Mouse (Mus musculus) urinary bladder, postnatal 4 days (tissue): Measurements from ENCODE around the gene Btbd16.

Experiments used
- DNase-seq, 2 experiments: peaks; one replicate each; pipeline ENCODE4 v3.0.0; 2021 to 2022; ENCODE audit warnings: low spot score in 2 of 2

Btbd16 gene

GRCm38 (mm10) chr7:130773914-130774630, at the start of gene Btbd16:
Btbd16 (plus strand) TSS chr7:130774069.
- no peak for DNase-seq

- DNase-seq = no peak
Measured at GRCm38 (mm10) chr7:130726185-130726584, 47.7 kb upstream of the Btbd16 start.

- no peak for DNase-seq
Measured at GRCm38 (mm10) chr7:130726724-130727422, 47.0 kb upstream of the Btbd16 start.

GRCm38 (mm10) chr7:130727560-130727959, 46.3 kb upstream of the Btbd16 start:
- DNase-seq = no peak

GRCm38 (mm10) chr7:130731792-130732191, 42.1 kb upstream of the Btbd16 start:
- no peak for DNase-seq

- no peak for DNase-seq
Measured at GRCm38 (mm10) chr7:130732908-130733307, 41.0 kb upstream of the Btbd16 start.

GRCm38 (mm10) chr7:130733423-130733822, 40.4 kb upstream of the Btbd16 start:
- DNase-seq = no peak

- DNase-seq = no peak
Measured at GRCm38 (mm10) chr7:130734195-130734787, 39.6 kb upstream of the Btbd16 start.

- no peak for DNase-seq
Measured at GRCm38 (mm10) chr7:130741099-130741498, 32.8 kb upstream of the Btbd16 start.

GRCm38 (mm10) chr7:130743239-130744025, 30.4 kb upstream of the Btbd16 start:
- no peak for DNase-seq

- DNase-seq = no peak
Measured at GRCm38 (mm10) chr7:130749165-130749564, 24.7 kb upstream of the Btbd16 start.

GRCm38 (mm10) chr7:130750752-130751490, 22.9 kb upstream of the Btbd16 start:
- DNase-seq = no peak

GRCm38 (mm10) chr7:130751678-130752077, 22.2 kb upstream of the Btbd16 start:
- DNase-seq = no peak

- DNase-seq = no peak
Measured at GRCm38 (mm10) chr7:130754790-130755189, 19.1 kb upstream of the Btbd16 start.

- no peak for DNase-seq
Measured at GRCm38 (mm10) chr7:130756343-130756835, 17.5 kb upstream of the Btbd16 start.

GRCm38 (mm10) chr7:130757326-130757865, 16.5 kb upstream of the Btbd16 start:
- no peak for DNase-seq

- DNase-seq = peak; percentile 45 to 70
Measured at GRCm38 (mm10) chr7:130762071-130762897, 11.6 kb upstream of the Btbd16 start.

- DNase-seq = no peak
Measured at GRCm38 (mm10) chr7:130764160-130764559, 9.7 kb upstream of the Btbd16 start.

GRCm38 (mm10) chr7:130766411-130767170, 7.3 kb upstream of the Btbd16 start:
- DNase-seq = no peak
